Mouse (Mus musculus): ENCODE results near the gene Myh6. TPM values are rescaled to one million over a fixed set of nuclear protein-coding genes. Genes with fewer than 3 reads are reported as not detected.
"Not testable (repeated sequence)": the region's sequence is repeated elsewhere in the genome, so short reads cannot be mapped to it uniquely, and the experiment has no call there.

The Myh6 gene
- polyA plus RNA-seq, 1 experiment from 2014 or later, result 0.65 TPM

- no peak overlapping the region for H3K27ac ChIP-seq (ENCODE audit: low read length)
Measured at GRCm38 (mm10) chr14:54963727-54964126, 3.0 kb downstream of the Myh6 start.

GRCm38 (mm10) chr14:54962714-54963113 is 4.0 kb downstream of the Myh6 start:
- Histone ChIP-seq H3K4me3 (replicated peaks; ENCODE audit: low read length) (no peak overlapping the region), H3K27me3 (replicated peaks; ENCODE audit: control insufficient read depth, insufficient read depth, low read length) (no peaks in the 10 kb centered on the region), H3K4me1 (replicated peaks; ENCODE audit: control insufficient read depth, insufficient read depth, low read length) (no peaks in the 10 kb centered on the region), H3K9me3 (ENCODE audit: control insufficient read depth, low read length) (no peaks in the 10 kb centered on the region), H3K9ac (replicated peaks; ENCODE audit: low read depth, low read length) (no peak overlapping the region), H3K36me3 (ENCODE audit: control insufficient read depth, insufficient read depth) (no peaks in the 10 kb centered on the region), H3K4me2 (ENCODE audit: low read length) (no peak overlapping the region), H3K27ac (ENCODE audit: low read length) (no peak overlapping the region)
- WGBS, result 87% methylated on average over 7 of the region's 7 CpGs
- ATAC-seq, result no peak

More at GRCm38 (mm10) chr14:54963727-54964126, 3.0 kb downstream of the Myh6 start:
- H3K4me2 ChIP-seq (ENCODE audit: low read length), result no peak overlapping the region
- no peak overlapping the region for H3K9ac ChIP-seq (replicated peaks; ENCODE audit: low read depth, low read length)
- H3K4me1 ChIP-seq (replicated peaks; ENCODE audit: control insufficient read depth, insufficient read depth, low read length), result no peaks in the 10 kb centered on the region
- no peak for ATAC-seq
- WGBS, result 92% methylated on average over 11 of the region's 11 CpGs
- H3K9me3 ChIP-seq (ENCODE audit: control insufficient read depth, low read length), result no peaks in the 10 kb centered on the region
- H3K4me3 ChIP-seq (replicated peaks; ENCODE audit: low read length), result no peak overlapping the region
- H3K27me3 ChIP-seq (replicated peaks; ENCODE audit: control insufficient read depth, insufficient read depth, low read length), result no peaks in the 10 kb centered on the region
- H3K36me3 ChIP-seq (ENCODE audit: control insufficient read depth, insufficient read depth), result no peaks in the 10 kb centered on the region

GRCm38 (mm10) chr14:54961487-54961886 is 5.2 kb downstream of the Myh6 start:
- Histone ChIP-seq H3K27me3 (replicated peaks; ENCODE audit: control insufficient read depth, insufficient read depth, low read length) (no peaks in the 10 kb centered on the region), H3K4me2 (ENCODE audit: low read length) (no peak overlapping the region), H3K9ac (replicated peaks; ENCODE audit: low read depth, low read length) (no peak overlapping the region), H3K4me3 (replicated peaks; ENCODE audit: low read length) (no peak overlapping the region), H3K9me3 (ENCODE audit: control insufficient read depth, low read length) (no peaks in the 10 kb centered on the region), H3K27ac (ENCODE audit: low read length) (no peak overlapping the region), H3K36me3 (ENCODE audit: control insufficient read depth, insufficient read depth) (no peaks in the 10 kb centered on the region), H3K4me1 (replicated peaks; ENCODE audit: control insufficient read depth, insufficient read depth, low read length) (no peaks in the 10 kb centered on the region)
- WGBS, result 91% methylated on average over 5 of the region's 5 CpGs
- ATAC-seq, result no peak

GRCm38 (mm10) chr14:54960769-54961168 is 6.0 kb downstream of the Myh6 start:
- Histone ChIP-seq H3K36me3 (ENCODE audit: control insufficient read depth, insufficient read depth) (no peaks in the 10 kb centered on the region), H3K4me3 (replicated peaks; ENCODE audit: low read length) (no peak overlapping the region), H3K27ac (ENCODE audit: low read length) (no peak overlapping the region), H3K4me2 (ENCODE audit: low read length) (no peak overlapping the region), H3K9me3 (ENCODE audit: control insufficient read depth, low read length) (no peaks in the 10 kb centered on the region), H3K9ac (replicated peaks; ENCODE audit: low read depth, low read length) (no peak overlapping the region), H3K4me1 (replicated peaks; ENCODE audit: control insufficient read depth, insufficient read depth, low read length) (no peaks in the 10 kb centered on the region), H3K27me3 (replicated peaks; ENCODE audit: control insufficient read depth, insufficient read depth, low read length) (no peaks in the 10 kb centered on the region)
- 72% methylated on average over 10 of the region's 10 CpGs for WGBS
- ATAC-seq, result no peak

GRCm38 (mm10) chr14:54959853-54960613 is 6.7 kb downstream of the Myh6 start:
- 88% methylated on average over 12 of the region's 12 CpGs for WGBS
- H3K9ac ChIP-seq (replicated peaks; ENCODE audit: low read depth, low read length); H3K4me2 ChIP-seq (ENCODE audit: low read length); H3K4me3 ChIP-seq (replicated peaks; ENCODE audit: low read length); H3K27ac ChIP-seq (ENCODE audit: low read length); ATAC-seq; H3K36me3 ChIP-seq (ENCODE audit: control insufficient read depth, insufficient read depth); H3K27me3 ChIP-seq (replicated peaks; ENCODE audit: control insufficient read depth, insufficient read depth, low read length); H3K4me1 ChIP-seq (replicated peaks; ENCODE audit: control insufficient read depth, insufficient read depth, low read length); H3K9me3 ChIP-seq (ENCODE audit: control insufficient read depth, low read length): not testable (repeated sequence)

GRCm38 (mm10) chr14:54959197-54959596 is 7.5 kb downstream of the Myh6 start:
- Histone ChIP-seq H3K4me3 (replicated peaks; ENCODE audit: low read length) (no peak overlapping the region), H3K4me2 (ENCODE audit: low read length) (no peak overlapping the region), H3K36me3 (ENCODE audit: control insufficient read depth, insufficient read depth) (no peaks in the 10 kb centered on the region), H3K27ac (ENCODE audit: low read length) (no peak overlapping the region), H3K9me3 (ENCODE audit: control insufficient read depth, low read length) (no peaks in the 10 kb centered on the region), H3K4me1 (replicated peaks; ENCODE audit: control insufficient read depth, insufficient read depth, low read length) (no peaks in the 10 kb centered on the region), H3K27me3 (replicated peaks; ENCODE audit: control insufficient read depth, insufficient read depth, low read length) (no peaks in the 10 kb centered on the region), H3K9ac (replicated peaks; ENCODE audit: low read depth, low read length) (no peak overlapping the region)
- ATAC-seq, result no peak
- WGBS, result 89% methylated on average over 3 of the region's 3 CpGs

GRCm38 (mm10) chr14:54958503-54958902 is 8.2 kb downstream of the Myh6 start:
- no peaks in the 10 kb centered on the region for H3K27me3 ChIP-seq (replicated peaks; ENCODE audit: control insufficient read depth, insufficient read depth, low read length)
- H3K4me2 ChIP-seq (ENCODE audit: low read length), result no peak overlapping the region
- no peak overlapping the region for H3K9ac ChIP-seq (replicated peaks; ENCODE audit: low read depth, low read length)
- no peaks in the 10 kb centered on the region for H3K4me1 ChIP-seq (replicated peaks; ENCODE audit: control insufficient read depth, insufficient read depth, low read length)
- no peak overlapping the region for H3K27ac ChIP-seq (ENCODE audit: low read length)
- no peaks in the 10 kb centered on the region for H3K9me3 ChIP-seq (ENCODE audit: control insufficient read depth, low read length)
- no peak overlapping the region for H3K4me3 ChIP-seq (replicated peaks; ENCODE audit: low read length)
- ATAC-seq, result no peak
- H3K36me3 ChIP-seq (ENCODE audit: control insufficient read depth, insufficient read depth), result no peaks in the 10 kb centered on the region
- WGBS, result 84% methylated on average over 4 of the region's 4 CpGs

- Histone ChIP-seq H3K4me3 (replicated peaks; ENCODE audit: low read length) (no peak overlapping the region), H3K4me2 (ENCODE audit: low read length) (no peak overlapping the region), H3K27ac (ENCODE audit: low read length) (no peak overlapping the region), H3K9ac (replicated peaks; ENCODE audit: low read depth, low read length) (no peak overlapping the region), H3K27me3 (replicated peaks; ENCODE audit: control insufficient read depth, insufficient read depth, low read length) (no peaks in the 10 kb centered on the region), H3K36me3 (ENCODE audit: control insufficient read depth, insufficient read depth) (no peaks in the 10 kb centered on the region), H3K4me1 (replicated peaks; ENCODE audit: control insufficient read depth, insufficient read depth, low read length) (no peaks in the 10 kb centered on the region), H3K9me3 (ENCODE audit: control insufficient read depth, low read length) (no peaks in the 10 kb centered on the region)
- ATAC-seq, result no peak
- WGBS, result 91% methylated on average over 9 of the region's 9 CpGs
Measured at GRCm38 (mm10) chr14:54956533-54956932, 10.2 kb downstream of the Myh6 start.

- H3K27ac ChIP-seq (ENCODE audit: low read length), result no peak overlapping the region
- no peak overlapping the region for H3K9ac ChIP-seq (replicated peaks; ENCODE audit: low read depth, low read length)
- no peak overlapping the region for H3K4me2 ChIP-seq (ENCODE audit: low read length)
- H3K36me3 ChIP-seq (ENCODE audit: control insufficient read depth, insufficient read depth), result no peaks in the 10 kb centered on the region
- no peaks in the 10 kb centered on the region for H3K27me3 ChIP-seq (replicated peaks; ENCODE audit: control insufficient read depth, insufficient read depth, low read length)
- no peak for ATAC-seq
- H3K9me3 ChIP-seq (ENCODE audit: control insufficient read depth, low read length), result no peaks in the 10 kb centered on the region
- 85% methylated on average over 3 of the region's 3 CpGs for WGBS
- H3K4me1 ChIP-seq (replicated peaks; ENCODE audit: control insufficient read depth, insufficient read depth, low read length), result no peaks in the 10 kb centered on the region
- no peak overlapping the region for H3K4me3 ChIP-seq (replicated peaks; ENCODE audit: low read length)
Measured at GRCm38 (mm10) chr14:54955481-54955880, 11.2 kb downstream of the Myh6 start.

GRCm38 (mm10) chr14:54954474-54954873 is 12.3 kb downstream of the Myh6 start:
- Histone ChIP-seq H3K4me1 (replicated peaks; ENCODE audit: control insufficient read depth, insufficient read depth, low read length) (no peaks in the 10 kb centered on the region), H3K4me2 (ENCODE audit: low read length) (no peak overlapping the region), H3K27ac (ENCODE audit: low read length) (no peak overlapping the region), H3K4me3 (replicated peaks; ENCODE audit: low read length) (no peak overlapping the region), H3K9ac (replicated peaks; ENCODE audit: low read depth, low read length) (no peak overlapping the region), H3K27me3 (replicated peaks; ENCODE audit: control insufficient read depth, insufficient read depth, low read length) (no peaks in the 10 kb centered on the region), H3K9me3 (ENCODE audit: control insufficient read depth, low read length) (no peaks in the 10 kb centered on the region), H3K36me3 (ENCODE audit: control insufficient read depth, insufficient read depth) (no peaks in the 10 kb centered on the region)
- 81% methylated on average over 3 of the region's 3 CpGs for WGBS
- ATAC-seq, result no peak

All from forebrain, embryonic 16.5 days (tissue).